Mouse (Mus musculus): ENCODE data around the gene Tbcel.

- TF ChIP-seq CTCF (IDR thresholded peaks at IDR 0.05) (no peak), POLR2A (IDR thresholded peaks at IDR 0.05; ENCODE audit: insufficient read depth, low read depth, low read length) (no peak), EP300 (IDR thresholded peaks at IDR 0.05; ENCODE audit: insufficient read depth, low read depth, low read length) (no peak)
Observed at GRCm38 (mm10) chr9:42463220-42463989, 44.2 kb downstream of the Tbcel start.
